Mouse (Mus musculus) liver, embryonic 15.5 days (tissue): ENCODE measurements around the gene Cnnm2. TPM values are rescaled to one million over a fixed set of nuclear protein-coding genes. Genes with fewer than 3 reads are reported as not detected.

Experiments used
- ATAC-seq: fragments of 200-750 bp; cut with Nextera tagmentation; 2 replicates; pipeline ENCODE4 v1.8.0; 2017; ENCODE audit warnings: moderate number of reproducible peaks, mild to moderate bottlenecking, moderate library complexity; ENCODE audit not compliant: insufficient read depth
- H3K27ac ChIP-seq: fragments of 300-500 bp; sonication (generic); replicated peaks from 2 replicates; pipeline ENCODE4 v1.5.1; 2015; ENCODE audit warnings: mild to moderate bottlenecking, inconsistent platforms
- H3K27me3 ChIP-seq: fragments of 300-500 bp; sonication (generic); 2 replicates; pipeline ENCODE4 v1.6.1; 2015; ENCODE audit warnings: mild to moderate bottlenecking, inconsistent platforms
- H3K36me3 ChIP-seq: fragments of 300-500 bp; sonication (generic); replicated peaks from 2 replicates; pipeline ENCODE4 v1.6.1; 2015; ENCODE audit warnings: moderate library complexity, mild to moderate bottlenecking, inconsistent platforms
- H3K4me1 ChIP-seq: fragments of 300-500 bp; sonication (generic); replicated peaks from 2 replicates; pipeline ENCODE4 v1.6.1; 2015; ENCODE audit warnings: inconsistent platforms
- H3K4me2 ChIP-seq: fragments of 300-500 bp; sonication (generic); 2 replicates; pipeline ENCODE4 v1.6.1; 2015; ENCODE audit warnings: moderate library complexity, mild to moderate bottlenecking, inconsistent platforms
- H3K4me3 ChIP-seq: fragments of 300-500 bp; sonication (generic); replicated peaks from 2 replicates; pipeline ENCODE4 v1.5.1; 2015; ENCODE audit warnings: mild to moderate bottlenecking, inconsistent platforms
- H3K9ac ChIP-seq: fragments of 300-500 bp; sonication (generic); 2 replicates; pipeline ENCODE4 v1.6.1; 2015; ENCODE audit warnings: moderate library complexity, mild to moderate bottlenecking, inconsistent platforms
- H3K9me3 ChIP-seq: fragments of 300-500 bp; sonication (generic); replicated peaks from 2 replicates; pipeline ENCODE4 v1.6.1; 2016; ENCODE audit warnings: inconsistent platforms
- WGBS: fragments of 180-500 bp; shearing (Covaris S2); methylation state at CpG from one replicate; pipeline ENCODE4 v1.1.7; 2015; ENCODE audit warnings: mixed read lengths; ENCODE audit not compliant: insufficient replicate concordance; 5-methylcytosine and 5-hydroxymethylcytosine counted together
- polyA plus RNA-seq: library from polyadenylated mRNA; unstranded; fragments of >200 nt; fragmentation: Nextera tagmentation; extraction: Ambion mirVana; gene quantifications from 2 replicates; pipeline ENCODE4 v1.2.1, GENCODE M21; 2015

Cnnm2 gene
- polyA plus RNA-seq, 1 experiment from 2014 or later: 1.7 TPM

- ATAC-seq: peak; percentile 65
- Histone ChIP-seq H3K9me3 (no peaks in the 10 kb centered on the region), H3K4me1 (peaks cover 41% of the 10 kb centered on the region), H3K4me3 (peak overlapping the region; percentile 93), H3K36me3 (no peaks in the 10 kb centered on the region), H3K4me2 (peak overlapping the region; percentile 99), H3K27ac (peak overlapping the region; percentile 88), H3K27me3 (peaks cover 53% of the 10 kb centered on the region), H3K9ac (peak overlapping the region; percentile 30; the same call in 1 of the 2 replicates)
- WGBS: 18% methylated on average over 29 of the region's 29 CpGs
Measured at GRCm38 (mm10) chr19:46760375-46761160, 828 bp upstream of the Cnnm2 start.

DNA sequence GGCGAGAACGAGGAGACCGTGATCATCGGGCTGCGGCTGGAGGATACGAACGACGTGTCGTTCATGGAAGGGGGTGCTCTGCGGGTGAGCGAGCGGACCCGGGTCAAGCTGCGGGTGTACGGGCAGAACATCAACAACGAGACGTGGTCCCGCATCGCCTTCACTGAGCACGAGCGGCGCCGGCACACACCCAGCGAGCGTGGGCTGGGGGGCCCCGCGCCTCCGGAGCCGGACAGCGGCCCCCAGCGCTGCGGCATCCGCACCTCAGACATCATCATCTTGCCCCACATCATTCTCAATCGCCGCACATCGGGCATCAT is 535 bp downstream of the Cnnm2 start:
- ATAC-seq: no peak
- WGBS: under 1% methylated on average over 36 of the region's 36 CpGs
- H3K4me2 ChIP-seq: peak overlapping the region; percentile 99

DNA sequence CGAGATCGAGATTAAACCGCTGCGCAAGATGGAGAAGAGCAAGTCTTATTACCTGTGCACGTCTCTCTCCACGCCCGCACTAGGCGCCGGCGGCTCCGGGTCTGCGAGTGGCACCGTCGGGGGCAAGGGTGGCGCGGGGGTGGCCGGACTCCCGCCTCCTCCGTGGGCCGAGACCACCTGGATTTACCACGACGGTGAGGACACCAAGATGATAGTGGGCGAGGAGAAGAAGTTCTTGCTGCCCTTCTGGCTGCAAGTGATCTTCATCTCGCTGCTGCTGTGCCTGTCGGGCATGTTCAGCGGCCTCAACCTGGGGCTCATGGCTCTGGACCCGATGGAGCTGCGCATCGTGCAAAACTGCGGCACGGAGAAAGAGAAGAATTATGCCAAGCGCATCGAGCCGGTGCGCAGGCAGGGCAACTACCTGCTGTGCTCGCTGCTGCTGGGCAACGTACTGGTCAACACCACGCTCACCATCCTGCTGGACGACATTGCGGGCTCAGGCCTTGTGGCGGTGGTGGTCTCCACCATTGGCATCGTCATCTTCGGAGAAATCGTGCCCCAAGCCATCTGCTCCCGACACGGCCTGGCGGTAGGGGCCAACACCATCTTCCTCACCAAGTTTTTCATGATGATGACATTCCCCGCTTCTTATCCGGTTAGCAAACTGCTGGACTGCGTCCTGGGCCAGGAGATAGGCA is 1.0 kb downstream of the Cnnm2 start:
- peaks cover 46% of the 10 kb centered on the region for H3K27me3 ChIP-seq
- H3K36me3 ChIP-seq: no peaks in the 10 kb centered on the region
- H3K4me1 ChIP-seq: peaks cover 56% of the 10 kb centered on the region
- under 1% methylated on average over 50 of the region's 50 CpGs for WGBS
- peak overlapping the region; percentile 99 for H3K4me2 ChIP-seq
- H3K27ac ChIP-seq: no peak overlapping the region; the same call in 1 of the 2 replicates
- H3K9me3 ChIP-seq: no peaks in the 10 kb centered on the region
- no peak for ATAC-seq
- peak overlapping the region; percentile 93 for H3K4me3 ChIP-seq
- H3K9ac ChIP-seq: peak overlapping the region; percentile 78

More for the DNA sequence above, 535 bp downstream of the Cnnm2 start:
- H3K4me3 ChIP-seq: peak overlapping the region; percentile 93
- no peaks in the 10 kb centered on the region for H3K9me3 ChIP-seq
- peak overlapping the region; percentile 76 for H3K27ac ChIP-seq
- H3K36me3 ChIP-seq: no peaks in the 10 kb centered on the region
- peaks cover 49% of the 10 kb centered on the region for H3K27me3 ChIP-seq
- H3K4me1 ChIP-seq: peaks cover 52% of the 10 kb centered on the region
- H3K9ac ChIP-seq: peak overlapping the region; percentile 78

GRCm38 (mm10) chr19:46762992-46763342 is 1.6 kb downstream of the Cnnm2 start:
- Histone ChIP-seq H3K4me1 (peaks cover 61% of the 10 kb centered on the region), H3K27ac (no peak overlapping the region), H3K27me3 (peaks cover 41% of the 10 kb centered on the region), H3K36me3 (no peaks in the 10 kb centered on the region), H3K4me2 (peak overlapping the region; percentile 99), H3K4me3 (peak overlapping the region; percentile 93), H3K9ac (peak overlapping the region; percentile 78), H3K9me3 (no peaks in the 10 kb centered on the region)
- 2% methylated on average over 19 of the region's 19 CpGs for WGBS
- ATAC-seq: no peak

GRCm38 (mm10) chr19:46763356-46763755 is 2.0 kb downstream of the Cnnm2 start:
- H3K4me1 ChIP-seq: peaks cover 64% of the 10 kb centered on the region
- 32% methylated on average over 7 of the region's 7 CpGs for WGBS
- H3K27ac ChIP-seq: no peak overlapping the region
- ATAC-seq: no peak
- peak overlapping the region; percentile 78 for H3K9ac ChIP-seq
- no peaks in the 10 kb centered on the region for H3K9me3 ChIP-seq
- H3K4me3 ChIP-seq: peak overlapping the region; percentile 93
- no peaks in the 10 kb centered on the region for H3K36me3 ChIP-seq
- peak overlapping the region; percentile 99 for H3K4me2 ChIP-seq
- peaks cover 37% of the 10 kb centered on the region for H3K27me3 ChIP-seq

GRCm38 (mm10) chr19:46763932-46764762 is 2.8 kb downstream of the Cnnm2 start:
- peaks cover 70% of the 10 kb centered on the region for H3K4me1 ChIP-seq
- 74% methylated on average over 12 of the region's 12 CpGs for WGBS
- peaks cover 29% of the 10 kb centered on the region for H3K27me3 ChIP-seq
- peak overlapping the region; percentile 78; the same call in 1 of the 2 replicates for H3K9ac ChIP-seq
- no peak overlapping the region for H3K27ac ChIP-seq
- ATAC-seq: no peak
- H3K36me3 ChIP-seq: no peaks in the 10 kb centered on the region
- H3K4me2 ChIP-seq: peak overlapping the region; percentile 99
- H3K4me3 ChIP-seq: peak overlapping the region; percentile 93
- H3K9me3 ChIP-seq: no peaks in the 10 kb centered on the region

- H3K27ac ChIP-seq: no peak overlapping the region
Measured at GRCm38 (mm10) chr19:46764763-46765117, 3.3 kb downstream of the Cnnm2 start.

DNA sequence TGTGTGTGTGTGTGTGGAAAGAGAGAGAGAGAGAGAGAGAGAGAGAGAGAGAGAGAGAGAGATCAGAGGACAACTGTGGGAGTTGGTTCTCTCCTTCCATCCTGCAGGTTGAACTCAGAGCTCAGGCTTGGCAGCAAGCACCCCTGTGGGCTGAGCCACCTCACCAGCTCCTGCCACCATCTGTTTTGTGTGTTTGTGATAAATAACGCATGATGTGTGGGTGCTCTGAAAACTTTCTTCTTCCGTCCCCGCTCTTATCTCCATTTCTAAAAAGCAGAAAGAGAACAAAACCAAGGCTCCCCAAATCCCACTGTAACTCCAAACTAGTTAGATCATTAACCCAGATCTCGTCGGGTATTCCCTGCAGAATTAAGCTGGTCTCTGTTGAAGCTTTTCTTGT is 4.7 kb downstream of the Cnnm2 start:
- no peak for ATAC-seq
- Histone ChIP-seq H3K27me3 (peaks cover 23% of the 10 kb centered on the region), H3K4me1 (peaks cover 63% of the 10 kb centered on the region), H3K9ac (no peak overlapping the region), H3K4me3 (peak overlapping the region; percentile 1), H3K9me3 (no peaks in the 10 kb centered on the region), H3K4me2 (peak overlapping the region; percentile 29), H3K27ac (no peak overlapping the region), H3K36me3 (no peaks in the 10 kb centered on the region)
- WGBS: 30% methylated on average over 5 of the region's 5 CpGs

More at GRCm38 (mm10) chr19:46764763-46765117, 3.3 kb downstream of the Cnnm2 start:
- peak overlapping the region; percentile 93 for H3K4me3 ChIP-seq
- peak overlapping the region; percentile 99 for H3K4me2 ChIP-seq
- peak overlapping the region; percentile 12; the same call in 1 of the 2 replicates for H3K9ac ChIP-seq
- H3K27me3 ChIP-seq: peaks cover 26% of the 10 kb centered on the region
- H3K36me3 ChIP-seq: no peaks in the 10 kb centered on the region
- WGBS: 69% methylated on average over 9 of the region's 9 CpGs
- no peaks in the 10 kb centered on the region for H3K9me3 ChIP-seq
- H3K4me1 ChIP-seq: peaks cover 70% of the 10 kb centered on the region
- no peak for ATAC-seq

DNA sequence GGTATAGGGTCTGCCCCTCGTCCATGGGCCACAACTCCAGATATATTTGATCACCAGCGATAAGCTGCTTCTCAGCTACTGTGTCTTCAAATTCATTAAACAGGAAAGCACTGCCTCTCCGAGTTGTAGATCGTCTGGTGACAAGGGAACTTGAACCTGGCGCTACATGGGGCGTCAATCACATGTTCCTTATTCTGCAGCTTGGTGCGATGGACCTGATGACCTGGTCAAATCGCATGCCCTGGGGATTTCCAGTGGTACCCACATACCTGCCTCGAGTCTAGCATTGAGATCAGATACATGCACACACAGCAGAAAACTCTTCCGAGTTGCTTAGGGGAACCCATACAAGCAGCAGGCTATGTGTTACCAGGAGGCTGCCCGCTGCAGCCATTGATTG is 8.4 kb downstream of the Cnnm2 start:
- whole genome bisulfite sequencing: 78% methylated on average over 11 of the region's 11 CpGs
- no peaks in the 10 kb centered on the region for H3K27me3 ChIP-seq
- no peak overlapping the region for H3K9ac ChIP-seq
- no peak for ATAC-seq
- no peaks in the 10 kb centered on the region for H3K36me3 ChIP-seq
- no peak overlapping the region for H3K4me3 ChIP-seq
- no peak overlapping the region for H3K27ac ChIP-seq
- H3K9me3 ChIP-seq: no peaks in the 10 kb centered on the region
- no peak overlapping the region for H3K4me2 ChIP-seq
- H3K4me1 ChIP-seq: peaks cover 35% of the 10 kb centered on the region

DNA sequence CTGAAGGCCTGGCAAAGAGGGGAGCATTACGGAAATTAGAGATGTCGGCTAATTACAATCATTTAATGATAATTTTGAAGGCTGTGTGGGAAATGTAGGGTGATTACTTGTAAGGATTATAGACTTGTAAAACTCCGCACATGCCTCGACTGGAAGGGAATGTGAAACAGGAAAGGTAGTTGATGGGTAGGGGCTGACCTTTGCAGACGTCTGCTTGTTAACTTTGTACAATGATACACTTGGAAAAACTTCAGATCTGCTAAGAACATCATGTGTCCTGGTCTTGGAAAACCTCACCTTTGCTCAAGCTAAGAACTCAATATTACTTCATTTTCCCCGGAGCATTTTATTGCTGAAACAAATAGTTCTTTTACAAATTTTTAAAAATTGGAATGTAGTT is 10.4 kb downstream of the Cnnm2 start:
- Histone ChIP-seq H3K27ac (no peak overlapping the region), H3K4me1 (peaks cover 19% of the 10 kb centered on the region), H3K9me3 (no peaks in the 10 kb centered on the region), H3K4me3 (no peak overlapping the region), H3K4me2 (no peak overlapping the region), H3K36me3 (no peaks in the 10 kb centered on the region), H3K9ac (no peak overlapping the region), H3K27me3 (no peaks in the 10 kb centered on the region)
- WGBS: 80% methylated on average over 6 of the region's 6 CpGs
- no peak for ATAC-seq

DNA sequence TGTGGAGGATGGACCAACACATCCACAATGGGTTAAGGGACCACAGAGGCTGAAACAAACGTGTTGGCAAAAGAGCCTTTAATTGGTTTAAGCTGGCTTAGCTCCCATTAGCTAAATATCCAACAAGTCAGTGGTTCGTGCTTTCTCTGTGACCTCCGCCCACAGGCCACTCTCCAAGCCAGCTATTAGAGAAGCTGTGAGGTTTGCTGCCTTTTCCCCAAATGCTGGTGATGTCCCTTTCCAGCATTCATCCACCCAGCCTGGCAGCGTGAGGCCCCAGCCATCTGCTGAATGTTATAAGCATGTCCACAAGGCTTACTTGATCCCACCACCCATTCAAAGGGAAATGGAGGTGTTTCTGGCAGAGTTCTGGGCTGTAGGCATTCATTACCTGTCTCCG is 15.0 kb downstream of the Cnnm2 start:
- H3K27me3 ChIP-seq: no peaks in the 10 kb centered on the region
- H3K9ac ChIP-seq: no peak overlapping the region
- no peak overlapping the region for H3K4me3 ChIP-seq
- no peak overlapping the region for H3K27ac ChIP-seq
- H3K36me3 ChIP-seq: no peaks in the 10 kb centered on the region
- no peaks in the 10 kb centered on the region for H3K9me3 ChIP-seq
- 65% methylated on average over 5 of the region's 5 CpGs for WGBS
- no peak overlapping the region for H3K4me2 ChIP-seq
- H3K4me1 ChIP-seq: peaks cover 19% of the 10 kb centered on the region
- no peak for ATAC-seq
